Mouse (Mus musculus) lung, embryonic 16.5 days (tissue): ENCODE measurements at regions not wholly inside any gene's neighbourhood (a gene's known extent, or its start where the extent isn't known, plus 50 kb on each side); places are given as distances from the start of the nearest gene placed in this dataset.

Experiments
- ATAC-seq: fragments of 200-750 bp; cut with Nextera tagmentation; 2 replicates; pipeline ENCODE4 v1.8.0; 2017; ENCODE audit warnings: low read depth, mild to moderate bottlenecking, moderate library complexity
- H3K27ac ChIP-seq: fragments of 300-500 bp; sonication (generic); 2 replicates; pipeline ENCODE4 v1.5.1; 2014; ENCODE audit warnings: mild to moderate bottlenecking, control low read depth, low read length
- H3K27me3 ChIP-seq: fragments of 300-500 bp; sonication (generic); 2 replicates; pipeline ENCODE4 v1.6.1; 2014; ENCODE audit warnings: low read depth, low read length, mixed read lengths; ENCODE audit not compliant: control insufficient read depth, insufficient read depth
- H3K36me3 ChIP-seq: fragments of 300-500 bp; sonication (generic); 2 replicates; pipeline ENCODE4 v1.6.1; 2014; ENCODE audit warnings: low read length; ENCODE audit not compliant: control insufficient read depth, insufficient read depth
- H3K4me1 ChIP-seq: fragments of 300-500 bp; sonication (generic); replicated peaks from 2 replicates; pipeline ENCODE4 v1.6.1; 2014; ENCODE audit warnings: low read length, mixed read lengths; ENCODE audit not compliant: control insufficient read depth, insufficient read depth
- H3K4me2 ChIP-seq: fragments of 300-500 bp; sonication (generic); 2 replicates; pipeline ENCODE4 v1.6.1; 2014; ENCODE audit warnings: low read depth, low read length, control low read depth
- H3K4me3 ChIP-seq: fragments of 300-500 bp; sonication (generic); 2 replicates; pipeline ENCODE4 v1.5.1; 2014; ENCODE audit warnings: mild to moderate bottlenecking, low read length, control low read depth
- H3K9ac ChIP-seq: fragments of 300-500 bp; sonication (generic); 2 replicates; pipeline ENCODE4 v1.6.1; 2014; ENCODE audit warnings: low read length, control low read depth
- H3K9me3 ChIP-seq: fragments of 300-500 bp; sonication (generic); 2 replicates; pipeline ENCODE4 v1.6.1; 2016; ENCODE audit warnings: low read length; ENCODE audit not compliant: control insufficient read depth
- WGBS: fragments of 180-500 bp; shearing (Covaris S2); extraction: QIAGEN DNeasy Blood & Tissue Kit; methylation state at CpG from one replicate; pipeline ENCODE4 v1.1.7; 2014; 5-methylcytosine and 5-hydroxymethylcytosine counted together

GRCm38 (mm10) chr17:15157693-15158333 is 116.5 kb upstream of the Gm3448 start:
- no peak overlapping the region for H3K27ac ChIP-seq
- no peaks in the 10 kb centered on the region for H3K36me3 ChIP-seq
- 62% methylated on average over 5 of the region's 5 CpGs for WGBS
- ATAC-seq, result no peak
- no peak overlapping the region for H3K4me3 ChIP-seq
- peaks cover 3% of the 10 kb centered on the region; the same call in 1 of the 2 replicates for H3K4me1 ChIP-seq
- no peaks in the 10 kb centered on the region for H3K9me3 ChIP-seq
- H3K4me2 ChIP-seq, result no peak overlapping the region
- no peak overlapping the region for H3K9ac ChIP-seq
- H3K27me3 ChIP-seq, result no peaks in the 10 kb centered on the region

- Histone ChIP-seq H3K36me3 (no peaks in the 10 kb centered on the region), H3K27me3 (no peaks in the 10 kb centered on the region), H3K4me1 (peaks cover 3% of the 10 kb centered on the region; the same call in 1 of the 2 replicates), H3K4me2 (no peak overlapping the region), H3K4me3 (no peak overlapping the region), H3K9me3 (no peaks in the 10 kb centered on the region), H3K9ac (no peak overlapping the region), H3K27ac (peak overlapping the region; percentile 55)
- ATAC-seq, result peak; percentile 45; the same call in 1 of the 2 replicates
- WGBS, result 46% methylated on average over 7 of the region's 7 CpGs
Observed at GRCm38 (mm10) chr17:15152996-15153735, 111.8 kb upstream of the Gm3448 start.

- Histone ChIP-seq H3K36me3 (no peaks in the 10 kb centered on the region), H3K4me3 (no peak overlapping the region), H3K9ac (no peak overlapping the region), H3K9me3 (no peaks in the 10 kb centered on the region), H3K27ac (peak overlapping the region; percentile 9), H3K4me2 (no peak overlapping the region), H3K4me1 (no peaks in the 10 kb centered on the region), H3K27me3 (no peaks in the 10 kb centered on the region)
- no peak for ATAC-seq
- WGBS, result 47% methylated on average over 7 of the region's 7 CpGs
Observed at GRCm38 (mm10) chr17:15152477-15152876, 111.1 kb upstream of the Gm3448 start.

DNA sequence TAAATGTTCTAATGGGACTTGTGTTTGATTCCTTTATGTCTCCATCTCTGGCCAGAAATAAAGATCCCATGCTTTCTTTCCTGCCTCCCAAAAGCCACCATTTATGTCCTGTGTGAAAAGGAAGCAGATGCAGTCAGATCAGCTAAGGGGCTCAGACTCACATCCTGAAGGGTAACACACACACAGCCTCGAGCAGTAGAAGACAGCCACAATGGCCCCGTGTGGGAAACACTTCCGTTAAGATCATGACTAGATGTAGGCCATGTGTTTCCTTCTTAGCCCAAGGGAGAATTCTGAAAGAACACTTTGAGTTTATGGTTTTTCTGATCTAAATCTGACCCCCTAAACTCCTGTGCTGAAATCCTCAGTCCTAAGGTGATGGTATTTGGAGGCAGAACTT is 110.4 kb upstream of the Gm3448 start:
- no peaks in the 10 kb centered on the region for H3K9me3 ChIP-seq
- WGBS, result 57% methylated on average over 3 of the region's 3 CpGs
- no peaks in the 10 kb centered on the region for H3K36me3 ChIP-seq
- no peak overlapping the region for H3K4me3 ChIP-seq
- H3K4me1 ChIP-seq, result no peaks in the 10 kb centered on the region
- no peaks in the 10 kb centered on the region for H3K27me3 ChIP-seq
- H3K9ac ChIP-seq, result no peak overlapping the region
- no peak overlapping the region for H3K4me2 ChIP-seq
- H3K27ac ChIP-seq, result no peak overlapping the region
- ATAC-seq, result no peak

GRCm38 (mm10) chr17:15146607-15147006 is 105.3 kb upstream of the Gm3448 start:
- no peak overlapping the region for H3K4me2 ChIP-seq
- H3K4me3 ChIP-seq, result no peak overlapping the region
- no peak overlapping the region for H3K27ac ChIP-seq
- no peaks in the 10 kb centered on the region for H3K4me1 ChIP-seq
- H3K9ac ChIP-seq, result no peak overlapping the region
- ATAC-seq, result no peak
- 34% methylated on average over 7 of the region's 7 CpGs for WGBS
- H3K36me3 ChIP-seq, result no peaks in the 10 kb centered on the region
- H3K27me3 ChIP-seq, result no peaks in the 10 kb centered on the region; the same call in 1 of the 2 replicates
- no peaks in the 10 kb centered on the region for H3K9me3 ChIP-seq

DNA sequence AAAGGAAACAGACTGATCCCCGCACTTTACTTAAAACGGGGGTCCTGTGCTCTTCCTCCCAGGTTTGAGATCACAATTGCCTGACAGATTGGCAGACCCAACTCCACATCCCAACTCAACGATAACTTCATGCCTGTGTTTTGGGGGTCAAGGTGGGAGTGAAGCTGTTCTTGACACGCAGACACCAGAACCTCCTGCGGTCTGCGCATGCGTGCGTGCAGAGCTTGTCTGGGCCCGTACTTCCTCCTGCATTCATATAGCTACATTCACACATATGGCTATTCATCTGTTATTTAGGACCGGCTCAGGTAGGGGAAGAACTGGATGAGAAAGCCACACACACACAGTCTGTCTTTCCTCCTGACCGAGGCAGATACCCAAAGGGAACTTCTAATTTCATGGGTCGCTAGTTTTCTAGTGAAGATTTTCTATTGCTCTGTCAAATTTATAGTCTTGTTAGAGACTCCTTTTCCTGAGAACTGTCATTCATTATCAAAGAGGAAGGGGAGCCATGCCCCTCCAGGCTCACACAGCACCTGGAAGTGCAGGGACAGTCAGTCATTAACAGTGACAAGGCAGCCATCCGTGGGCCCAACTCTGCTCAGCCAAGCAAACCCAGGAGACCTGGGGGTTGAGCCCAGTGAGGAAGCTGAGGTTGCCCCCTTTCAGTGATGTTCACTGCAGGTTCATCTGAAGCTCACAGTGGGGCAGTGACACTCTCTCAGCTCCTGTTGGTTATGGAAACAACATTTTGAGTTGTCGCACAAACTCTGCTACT is 104.0 kb upstream of the Gm3448 start:
- H3K27ac ChIP-seq, result no peak overlapping the region
- no peak overlapping the region for H3K9ac ChIP-seq
- no peaks in the 10 kb centered on the region; the same call in 1 of the 2 replicates for H3K27me3 ChIP-seq
- 84% methylated on average over 14 of the region's 14 CpGs for WGBS
- ATAC-seq, result no peak
- no peaks in the 10 kb centered on the region for H3K4me1 ChIP-seq
- no peaks in the 10 kb centered on the region for H3K36me3 ChIP-seq
- no peak overlapping the region for H3K4me2 ChIP-seq
- no peaks in the 10 kb centered on the region for H3K9me3 ChIP-seq
- H3K4me3 ChIP-seq, result no peak overlapping the region

GRCm38 (mm10) chr17:15140391-15140790 is 99.1 kb upstream of the Gm3448 start:
- H3K9me3 ChIP-seq, result no peaks in the 10 kb centered on the region
- no peak for ATAC-seq
- H3K9ac ChIP-seq, result no peak overlapping the region
- H3K27me3 ChIP-seq, result no peaks in the 10 kb centered on the region; the same call in 1 of the 2 replicates
- H3K36me3 ChIP-seq, result no peaks in the 10 kb centered on the region
- no peak overlapping the region for H3K4me3 ChIP-seq
- WGBS, result 41% methylated on average over 4 of the region's 4 CpGs
- no peak overlapping the region for H3K27ac ChIP-seq
- no peak overlapping the region for H3K4me2 ChIP-seq
- no peaks in the 10 kb centered on the region for H3K4me1 ChIP-seq
